Mouse (Mus musculus) adrenal gland, adult (tissue): ENCODE results near the gene Rab26.
A peak's percentile ranks its signal among the peaks of the same experiment; 100 is the strongest.

ENCODE experiments used
- DNase-seq, 2 experiments: peaks; one replicate each; pipeline ENCODE4 v3.0.0; 2022 to 2023; ENCODE audit warnings: low spot score in 1 of 2; ENCODE audit not compliant: inconsistent age in 2 of 2

Gene Rab26

GRCm38 (mm10) chr17:24534160-24534718 is at the start of gene Rab26:
Rab26 (minus strand) TSS chr17:24534210.
- DNase-seq = no peak

GRCm38 (mm10) chr17:24580287-24580686 is 46.3 kb upstream of the Rab26 start:
- no peak for DNase-seq

- DNase-seq = no peak
Measured at GRCm38 (mm10) chr17:24579532-24579931, 45.5 kb upstream of the Rab26 start.

- DNase-seq = no peak
Measured at GRCm38 (mm10) chr17:24573811-24574210, 39.8 kb upstream of the Rab26 start.

- no peak for DNase-seq
Measured at GRCm38 (mm10) chr17:24572651-24573245, 38.7 kb upstream of the Rab26 start.

- no peak for DNase-seq
Measured at GRCm38 (mm10) chr17:24569837-24570236, 35.8 kb upstream of the Rab26 start.

- DNase-seq = peak; percentile 28 to 61
Measured at GRCm38 (mm10) chr17:24567034-24567779, 33.2 kb upstream of the Rab26 start.

GRCm38 (mm10) chr17:24565792-24566191 is 31.8 kb upstream of the Rab26 start:
- DNase-seq = no peak

GRCm38 (mm10) chr17:24565092-24565491 is 31.1 kb upstream of the Rab26 start:
- DNase-seq = no peak

- no peak for DNase-seq
Measured at GRCm38 (mm10) chr17:24564422-24564821, 30.4 kb upstream of the Rab26 start.

GRCm38 (mm10) chr17:24563638-24564037 is 29.6 kb upstream of the Rab26 start:
- no peak for DNase-seq

GRCm38 (mm10) chr17:24561592-24561991 is 27.6 kb upstream of the Rab26 start:
- no peak for DNase-seq

GRCm38 (mm10) chr17:24560301-24561028 is 26.5 kb upstream of the Rab26 start:
- no peak for DNase-seq

GRCm38 (mm10) chr17:24559146-24559545 is 25.1 kb upstream of the Rab26 start:
- peak in 1 of 2 experiments; percentile 33 for DNase-seq

GRCm38 (mm10) chr17:24558600-24559099 is 24.6 kb upstream of the Rab26 start:
- peak in 1 of 2 experiments; percentile 54 for DNase-seq

- DNase-seq = no peak
Measured at GRCm38 (mm10) chr17:24557091-24557490, 23.1 kb upstream of the Rab26 start.

- no peak for DNase-seq
Measured at GRCm38 (mm10) chr17:24551050-24551444, 17.0 kb upstream of the Rab26 start.

GRCm38 (mm10) chr17:24550416-24551049 is 16.5 kb upstream of the Rab26 start:
- peak; percentile 89 to 93 for DNase-seq

GRCm38 (mm10) chr17:24549618-24550415 is 15.8 kb upstream of the Rab26 start, which contains the start of gene Pkd1:
Pkd1 (plus strand) TSS chr17:24549834.
- peak; percentile 100 for DNase-seq
